Mouse (Mus musculus) spleen, adult 2 months (tissue): Measurements from ENCODE around the gene Slc22a20. TPM values are rescaled to one million over a fixed set of nuclear protein-coding genes. Genes with fewer than 3 reads are reported as not detected.

Experiments
- DNase-seq, 2 experiments: peaks; one replicate each; pipeline versions ENCODE4 v3.0.0 to v3.0.0-alpha.2; 2012 to 2021; ENCODE audit warnings: low spot score in 2 of 2, low read depth in 1 of 2
- H3K27ac ChIP-seq: fragments of 200-500 bp; 2 replicates; pipeline ENCODE4 v1.5.1; 2012; ENCODE audit warnings: low read length, inconsistent platforms; ENCODE audit not compliant: insufficient read depth
- H3K27me3 ChIP-seq: fragments of 200-500 bp; 2 replicates; pipeline ENCODE4 v1.6.1; 2012; ENCODE audit warnings: mild to moderate bottlenecking, moderate library complexity, low read length, inconsistent platforms; ENCODE audit not compliant: control insufficient read depth, insufficient read depth
- H3K36me3 ChIP-seq: fragments of 200-500 bp; 2 replicates; pipeline ENCODE4 v1.6.1; 2012; ENCODE audit warnings: mild to moderate bottlenecking, low read length, inconsistent platforms; ENCODE audit not compliant: control insufficient read depth, insufficient read depth
- H3K4me1 ChIP-seq: fragments of 200-500 bp; 2 replicates; pipeline ENCODE4 v1.6.1; 2011; ENCODE audit warnings: inconsistent platforms; ENCODE audit not compliant: control insufficient read depth, insufficient read depth, insufficient read length
- H3K4me3 ChIP-seq: fragments of 200-500 bp; 2 replicates; pipeline ENCODE4 v1.5.1; 2011; ENCODE audit warnings: mild to moderate bottlenecking, inconsistent platforms; ENCODE audit not compliant: insufficient read depth, insufficient read length; ENCODE audit errors: extremely low read depth
- CTCF ChIP-seq: fragments of 200-500 bp; IDR thresholded peaks from 2 replicates; pipeline ENCODE4 v1.5.1; 2011; ENCODE audit warnings: mild to moderate bottlenecking, inconsistent platforms; ENCODE audit not compliant: insufficient read depth, insufficient read length, insufficient replicate concordance; ENCODE audit errors: extremely low read depth
- POLR2A ChIP-seq: fragments of 200-500 bp; IDR thresholded peaks from 2 replicates; pipeline ENCODE4 v1.6.1; 2011; ENCODE audit warnings: low read depth, low read length, inconsistent platforms
- WGBS: fragments of 180-500 bp; shearing (Covaris S2); methylation state at CpG from one replicate; pipeline ENCODE4 v1.1.7; 2018; 5-methylcytosine and 5-hydroxymethylcytosine counted together
- polyA plus RNA-seq: library from polyadenylated mRNA; depleted of rRNA; stranded (reverse); fragments of >200 nt; gene quantifications from 2 replicates; pipeline ENCODE4 v1.2.3, GENCODE M21; 2012

Gene Slc22a20
- polyA plus RNA-seq, 1 experiment: not detected

DNA sequence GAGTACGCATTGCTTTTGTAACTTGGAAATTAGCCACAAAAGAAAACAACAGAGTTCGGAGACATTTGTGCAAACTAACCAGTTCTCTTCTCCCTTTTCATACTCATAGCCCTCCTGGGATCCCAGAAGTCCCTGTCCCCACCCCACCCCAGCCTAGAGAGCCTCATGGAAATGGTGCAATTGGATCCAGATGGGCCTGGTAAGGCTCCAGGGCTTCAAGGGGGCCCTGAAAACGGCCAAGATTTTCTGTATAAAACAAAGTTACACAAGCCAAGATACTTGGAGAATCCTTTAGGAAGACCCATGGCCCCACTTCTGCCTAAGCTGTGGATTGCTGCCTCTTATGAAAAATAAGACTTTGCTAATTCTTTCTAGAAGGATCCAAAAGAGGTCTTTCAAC lies 8.2 kb downstream of the Slc22a20 start:
- no peak overlapping the region for H3K4me3 ChIP-seq
- TF ChIP-seq POLR2A (no peak), CTCF (no peak)
- DNase-seq: no peak
- H3K27me3 ChIP-seq: no peaks in the 10 kb centered on the region
- WGBS: 84% methylated on average over 3 of the region's 3 CpGs
- no peak overlapping the region for H3K27ac ChIP-seq
- no peaks in the 10 kb centered on the region for H3K4me1 ChIP-seq
- H3K36me3 ChIP-seq: no peaks in the 10 kb centered on the region

DNA sequence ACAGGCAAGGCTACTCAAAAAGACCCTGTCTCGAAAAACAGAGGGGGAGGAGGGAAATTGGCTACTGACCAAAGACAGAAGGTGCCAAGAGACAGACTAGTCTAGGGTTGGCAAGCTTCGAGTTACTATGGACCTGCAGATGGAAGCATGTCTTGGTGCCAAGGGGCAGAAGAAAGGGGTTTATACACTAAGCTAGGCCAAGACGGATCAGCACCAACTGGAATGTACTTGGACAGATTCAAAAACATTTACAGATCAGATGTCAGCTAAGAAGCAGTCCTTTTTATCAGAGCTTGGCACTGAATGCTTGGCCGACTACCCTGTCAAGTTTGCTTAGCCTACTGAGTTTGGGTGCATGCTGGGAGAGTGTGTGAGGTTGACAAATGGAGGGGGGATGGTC lies 10.3 kb downstream of the Slc22a20 start:
- TF ChIP-seq CTCF: no peak
- TF ChIP-seq POLR2A: no peak
- H3K4me1 ChIP-seq: no peaks in the 10 kb centered on the region
- no peak overlapping the region for H3K27ac ChIP-seq
- no peak overlapping the region for H3K4me3 ChIP-seq
- H3K27me3 ChIP-seq: no peaks in the 10 kb centered on the region
- DNase-seq: no peak
- WGBS: 81% methylated on average over 4 of the region's 4 CpGs
- H3K36me3 ChIP-seq: no peaks in the 10 kb centered on the region

DNA sequence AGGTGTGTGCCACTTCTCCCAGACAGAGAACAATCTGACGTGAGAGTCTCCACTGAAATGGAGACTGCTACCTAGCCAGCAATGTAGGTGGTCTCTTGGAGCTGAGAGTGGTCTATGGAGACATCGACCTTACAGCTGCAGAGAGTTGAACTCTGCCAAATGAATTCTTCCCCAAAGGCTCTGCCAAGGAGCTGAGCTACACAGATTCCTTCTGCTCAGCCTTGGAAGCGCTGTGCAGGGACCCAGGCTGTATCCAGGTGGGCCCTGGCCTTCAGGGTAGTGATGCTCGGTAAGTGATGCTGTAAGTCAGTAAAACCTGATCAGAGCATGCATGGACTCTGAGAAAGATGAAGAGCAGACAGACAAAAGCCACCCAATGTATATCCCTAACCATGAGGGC lies 10.8 kb downstream of the Slc22a20 start:
- no peak overlapping the region for H3K27ac ChIP-seq
- TF ChIP-seq POLR2A (no peak), CTCF (no peak)
- H3K4me1 ChIP-seq: no peaks in the 10 kb centered on the region
- H3K4me3 ChIP-seq: no peak overlapping the region
- DNase-seq: no peak
- no peaks in the 10 kb centered on the region for H3K27me3 ChIP-seq
- 73% methylated on average over 4 of the region's 4 CpGs for WGBS
- H3K36me3 ChIP-seq: no peaks in the 10 kb centered on the region

DNA sequence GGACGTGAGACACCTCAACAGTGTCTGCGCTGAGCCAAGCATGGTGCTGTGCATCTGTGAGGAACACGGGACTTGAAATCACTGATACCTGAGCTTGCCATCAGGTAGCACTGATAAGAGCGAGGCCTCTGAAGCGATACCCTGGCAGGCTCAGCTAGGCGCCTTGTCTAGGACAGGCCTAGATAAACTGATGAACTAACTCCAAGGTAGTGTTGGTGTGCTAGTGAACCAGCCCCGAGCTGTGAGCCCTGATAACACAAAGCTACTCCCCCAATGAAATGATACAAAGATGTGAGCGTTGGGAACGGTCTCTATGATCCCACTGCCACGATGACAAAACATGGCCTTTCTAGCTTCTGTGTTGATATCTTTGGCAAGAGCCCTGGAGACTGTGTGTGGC lies 18.3 kb downstream of the Slc22a20 start:
- no peaks in the 10 kb centered on the region for H3K27me3 ChIP-seq
- H3K36me3 ChIP-seq: no peaks in the 10 kb centered on the region
- peaks cover 2% of the 10 kb centered on the region; the same call in 1 of the 2 replicates for H3K4me1 ChIP-seq
- H3K27ac ChIP-seq: no peak overlapping the region
- DNase-seq: no peak
- no peak overlapping the region for H3K4me3 ChIP-seq
- no peak for TF ChIP-seq POLR2A
- TF ChIP-seq CTCF: no peak
- WGBS: 80% methylated on average over 10 of the region's 10 CpGs

DNA sequence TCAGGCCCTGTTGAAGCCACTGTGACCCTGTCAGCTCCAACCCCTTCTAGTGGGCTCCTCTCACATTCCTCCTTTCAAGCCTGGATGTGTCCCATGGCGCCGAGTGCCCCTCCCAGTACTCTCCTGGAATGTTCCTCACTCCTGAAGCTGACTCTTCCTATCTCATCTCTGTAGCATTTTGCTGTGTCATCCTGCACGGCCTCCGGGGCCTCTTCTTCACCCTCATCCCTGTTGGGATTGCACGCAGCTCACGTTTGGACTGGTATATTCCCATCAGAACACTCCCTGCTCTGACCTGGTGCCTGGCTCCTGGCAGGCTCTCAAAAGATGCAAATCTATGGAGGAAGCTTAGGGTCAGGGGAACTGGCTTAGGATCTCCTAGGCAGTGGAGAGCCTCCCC lies 19.2 kb downstream of the Slc22a20 start:
- Histone ChIP-seq H3K4me1 (peaks cover 2% of the 10 kb centered on the region; the same call in 1 of the 2 replicates), H3K4me3 (no peak overlapping the region), H3K27ac (no peak overlapping the region), H3K36me3 (no peaks in the 10 kb centered on the region), H3K27me3 (no peaks in the 10 kb centered on the region)
- no peak for DNase-seq
- no peak for TF ChIP-seq POLR2A
- no peak for TF ChIP-seq CTCF
- WGBS: 81% methylated on average over 6 of the region's 6 CpGs

DNA sequence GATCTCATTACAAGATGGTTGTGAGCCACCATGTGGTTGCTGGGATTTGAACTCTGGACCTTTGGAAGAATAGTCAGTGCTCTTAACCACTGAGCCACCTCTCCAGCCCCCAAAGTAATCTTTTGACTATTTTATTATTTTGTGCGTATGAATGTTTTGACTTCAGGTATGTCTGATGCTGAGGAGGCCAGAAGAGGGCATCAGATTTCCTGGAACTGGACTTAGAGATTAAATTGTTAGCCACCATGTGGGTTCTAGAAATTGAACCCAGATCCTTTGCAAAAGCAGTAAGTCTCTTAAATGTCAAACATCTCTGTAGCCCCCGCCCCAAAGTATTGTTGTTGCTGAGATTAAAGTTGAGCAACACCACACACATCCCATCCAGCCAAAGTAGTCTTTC lies 20.0 kb downstream of the Slc22a20 start:
- no peak for DNase-seq
- no peak overlapping the region for H3K27ac ChIP-seq
- no peak overlapping the region for H3K4me3 ChIP-seq
- H3K27me3 ChIP-seq: no peaks in the 10 kb centered on the region
- TF ChIP-seq POLR2A (no peak), CTCF (no peak)
- 99% methylated on average over 2 of the region's 2 CpGs for WGBS
- 0 out of 2 replicates have a peak, but pooled peaks cover 2% of the 10 kb centered on the region for H3K36me3 ChIP-seq
- peaks cover 2% of the 10 kb centered on the region; the same call in 1 of the 2 replicates for H3K4me1 ChIP-seq

DNA sequence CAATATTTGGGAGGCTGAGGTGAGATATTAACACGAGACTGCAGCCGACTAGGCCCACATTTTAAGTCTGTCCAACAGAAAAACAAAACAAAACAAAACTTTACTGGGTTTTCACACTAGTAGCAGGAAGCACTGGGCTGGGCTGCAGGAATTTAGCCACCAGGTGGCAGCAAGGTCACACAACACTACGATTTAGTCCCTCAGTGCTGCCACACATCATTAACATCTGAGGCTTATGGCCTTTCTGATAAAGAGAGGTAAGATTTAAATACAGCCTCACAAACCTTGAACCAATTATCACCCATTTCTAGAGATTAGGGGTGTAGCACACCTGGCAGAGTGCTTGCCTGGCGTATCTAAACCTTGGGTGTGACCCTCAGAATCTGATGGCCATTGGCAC lies 20.7 kb downstream of the Slc22a20 start:
- peak; percentile 70 to 78 for DNase-seq
- no peaks in the 10 kb centered on the region for H3K27me3 ChIP-seq
- H3K4me3 ChIP-seq: no peak overlapping the region
- H3K36me3 ChIP-seq: 0 out of 2 replicates have a peak, but pooled peaks cover 2% of the 10 kb centered on the region
- no peak overlapping the region for H3K27ac ChIP-seq
- TF ChIP-seq CTCF (peak; percentile 88; the same call in 1 of the 2 replicates), POLR2A (no peak)
- WGBS: 13% methylated on average over 4 of the region's 4 CpGs
- H3K4me1 ChIP-seq: peaks cover 2% of the 10 kb centered on the region; the same call in 1 of the 2 replicates

DNA sequence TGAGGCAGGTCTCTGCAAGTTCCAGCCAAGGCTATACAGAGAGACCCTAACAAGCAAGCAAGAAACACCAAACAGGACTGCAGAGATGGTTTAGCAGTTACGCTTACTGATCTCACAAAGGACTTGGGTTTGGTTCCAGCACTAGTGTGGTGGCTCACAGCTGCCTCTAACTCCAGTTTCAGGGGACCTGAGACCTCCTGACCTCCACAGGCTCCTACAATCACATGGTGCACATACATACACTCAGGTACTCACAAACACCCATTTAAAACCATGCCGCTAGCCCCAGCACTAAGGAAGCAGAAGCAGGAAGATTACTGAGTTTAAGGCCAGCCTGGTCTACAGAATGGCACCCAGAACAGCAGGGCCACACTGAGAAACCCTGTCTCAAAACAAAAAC lies 21.1 kb downstream of the Slc22a20 start:
- DNase-seq: no peak
- Histone ChIP-seq H3K4me3 (no peak overlapping the region), H3K36me3 (0 out of 2 replicates have a peak, but pooled peaks cover 2% of the 10 kb centered on the region), H3K27me3 (no peaks in the 10 kb centered on the region), H3K27ac (no peak overlapping the region), H3K4me1 (peaks cover 2% of the 10 kb centered on the region; the same call in 1 of the 2 replicates)
- TF ChIP-seq POLR2A (no peak), CTCF (no peak)
- WGBS: 90% methylated on average over 2 of the region's 2 CpGs
